Mouse (Mus musculus): Measurements from ENCODE around the gene Myo10. TPM values are rescaled to one million over a fixed set of nuclear protein-coding genes. Genes with fewer than 3 reads are reported as not detected.

Gene Myo10
- polyA plus RNA-seq, 1 experiment from 2014 or later = 42.0 TPM

DNA sequence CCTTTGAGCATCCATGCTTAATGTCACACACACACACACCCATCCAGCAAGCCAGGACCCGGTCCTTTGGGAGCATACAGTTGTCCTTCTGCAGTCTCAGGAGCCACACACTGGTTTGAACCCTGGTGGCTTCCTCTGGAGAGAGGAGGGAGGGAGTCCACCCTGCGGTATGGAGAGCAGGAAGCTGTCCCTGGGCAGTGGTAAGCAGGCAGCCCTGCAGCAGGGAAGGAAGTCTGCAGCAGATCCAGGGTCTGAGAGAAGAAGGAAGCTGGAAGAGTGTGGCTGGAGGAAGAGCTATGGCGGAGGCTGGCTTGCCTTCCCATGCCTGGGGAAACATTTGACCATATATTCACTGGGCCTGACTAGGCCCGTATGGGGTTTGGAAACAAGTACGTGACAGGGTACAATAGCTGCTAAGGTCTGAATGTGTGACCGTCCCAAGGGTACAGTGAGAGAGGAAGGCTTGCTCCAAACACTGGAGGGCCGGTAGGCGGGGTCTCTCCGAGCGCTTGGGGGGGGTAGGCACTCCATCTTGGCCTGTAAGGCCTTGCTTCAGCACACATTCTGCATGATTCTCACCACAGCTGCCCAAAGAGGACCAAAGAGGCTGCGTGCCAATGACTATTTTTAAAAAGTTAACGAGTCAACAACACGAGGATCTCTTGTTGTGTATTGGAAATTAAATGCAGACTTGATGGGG lies 142.5 kb downstream of the Myo10 start:
- H3K4me3 ChIP-seq = no peak overlapping the region
- H3K9ac ChIP-seq = no peak overlapping the region
- no peaks in the 10 kb centered on the region for H3K9me3 ChIP-seq (replicated peaks)
- 74% methylated on average over 13 of the region's 13 CpGs for WGBS
- H3K4me1 ChIP-seq = peaks cover 76% of the 10 kb centered on the region
- no peaks in the 10 kb centered on the region for H3K27me3 ChIP-seq
- H3K4me2 ChIP-seq (replicated peaks) = no peak overlapping the region
- ATAC-seq (ENCODE audit: low FRiP score) = no peak
- H3K27ac ChIP-seq = 0 out of 2 replicates have a peak overlapping the region, but pooled peaks have one; percentile 2
- H3K36me3 ChIP-seq = no peaks in the 10 kb centered on the region

DNA sequence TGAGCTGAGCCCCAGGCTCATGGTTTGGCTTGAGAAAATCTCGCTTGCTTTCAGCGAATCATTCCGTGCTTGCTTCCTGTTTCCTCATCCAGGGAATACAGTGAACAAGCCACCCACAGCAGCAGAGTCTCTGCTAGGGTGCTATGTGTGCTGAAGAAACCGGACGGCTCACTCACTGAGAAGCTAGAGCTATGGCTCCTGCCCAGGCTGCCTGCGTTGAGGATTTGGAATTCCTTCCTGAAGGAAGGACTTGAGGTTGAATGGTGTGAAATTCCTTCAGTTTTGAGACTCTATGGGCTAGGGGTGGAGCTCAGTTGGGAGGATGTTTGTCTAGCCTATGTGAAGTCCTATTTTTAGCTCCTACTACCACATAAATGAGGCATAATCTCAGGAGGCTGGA lies 145.5 kb downstream of the Myo10 start:
- H3K9me3 ChIP-seq (replicated peaks) = no peaks in the 10 kb centered on the region
- no peak overlapping the region for H3K4me3 ChIP-seq
- peaks cover 51% of the 10 kb centered on the region for H3K4me1 ChIP-seq
- WGBS = 63% methylated on average over 6 of the region's 6 CpGs
- no peak overlapping the region for H3K9ac ChIP-seq
- no peaks in the 10 kb centered on the region for H3K36me3 ChIP-seq
- no peak overlapping the region for H3K4me2 ChIP-seq (replicated peaks)
- no peak overlapping the region for H3K27ac ChIP-seq
- no peaks in the 10 kb centered on the region for H3K27me3 ChIP-seq
- no peak for ATAC-seq (ENCODE audit: low FRiP score)

DNA sequence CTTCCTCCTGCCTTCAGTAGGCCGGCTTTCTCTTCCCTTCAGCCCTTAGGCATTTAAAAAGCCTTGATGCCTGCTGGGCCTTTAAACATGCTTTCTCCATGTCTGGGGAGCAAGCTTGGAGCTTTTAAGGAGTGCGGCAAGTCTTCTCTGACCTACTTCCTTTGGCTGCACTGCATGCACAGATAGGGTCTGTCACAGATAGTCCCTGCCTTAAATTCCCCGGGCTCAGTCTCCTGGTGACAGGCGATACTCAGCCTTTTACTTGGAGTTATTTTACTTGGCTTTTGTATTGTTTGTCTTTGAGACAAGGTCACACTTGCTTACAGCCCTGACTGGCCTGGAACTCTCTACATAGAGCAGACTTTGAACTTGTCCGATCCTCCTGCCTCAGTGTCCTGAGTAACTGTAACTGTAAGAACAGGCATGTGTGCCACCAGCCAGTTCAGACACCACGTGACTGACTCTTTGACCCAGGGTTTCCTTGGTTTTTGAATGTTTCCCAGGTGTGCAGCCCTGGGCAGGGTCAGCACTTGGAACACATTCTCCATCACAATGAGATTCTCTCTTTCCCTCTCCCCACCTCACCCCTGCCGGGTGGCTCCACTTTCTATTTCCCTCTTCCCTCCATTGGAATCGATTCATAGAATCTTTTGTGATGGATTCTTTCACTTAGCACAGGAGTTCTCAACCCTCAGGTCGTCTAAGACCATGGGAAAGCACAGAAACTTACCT lies 147.4 kb downstream of the Myo10 start:
- Histone ChIP-seq H3K4me2 (replicated peaks) (no peak overlapping the region), H3K4me3 (no peak overlapping the region), H3K4me1 (peaks cover 44% of the 10 kb centered on the region), H3K27me3 (no peaks in the 10 kb centered on the region), H3K9me3 (replicated peaks) (no peaks in the 10 kb centered on the region), H3K9ac (no peak overlapping the region), H3K36me3 (no peaks in the 10 kb centered on the region), H3K27ac (no peak overlapping the region)
- WGBS = 54% methylated on average over 9 of the region's 9 CpGs
- ATAC-seq (ENCODE audit: low FRiP score) = no peak

DNA sequence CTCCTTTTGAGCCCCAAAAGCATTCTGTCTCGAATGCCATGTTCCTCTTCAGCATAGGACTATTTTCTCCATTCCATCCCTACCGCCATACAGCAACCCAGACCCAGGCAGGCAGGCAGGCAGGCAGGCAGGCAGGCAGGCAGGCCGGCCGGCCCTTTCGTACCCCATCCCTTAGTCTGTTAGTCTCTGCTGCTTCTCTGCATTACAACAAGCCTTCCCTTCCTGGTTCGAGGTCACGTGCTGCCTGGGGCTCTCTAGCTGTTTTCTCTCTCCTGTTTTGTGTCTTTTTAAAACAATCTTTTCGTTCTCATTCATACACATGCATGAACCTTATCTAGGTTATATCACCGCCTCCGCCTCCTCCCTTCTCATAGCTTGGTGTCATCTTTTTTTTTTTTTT lies 149.5 kb downstream of the Myo10 start:
- no peaks in the 10 kb centered on the region for H3K36me3 ChIP-seq
- H3K4me1 ChIP-seq = peaks cover 56% of the 10 kb centered on the region
- no peaks in the 10 kb centered on the region for H3K27me3 ChIP-seq
- 91% methylated on average over 10 of the region's 10 CpGs for WGBS
- H3K4me2 ChIP-seq (replicated peaks) = no peak overlapping the region
- H3K4me3 ChIP-seq = no peak overlapping the region
- ATAC-seq (ENCODE audit: low FRiP score) = no peak
- H3K9me3 ChIP-seq (replicated peaks) = no peaks in the 10 kb centered on the region
- no peak overlapping the region for H3K9ac ChIP-seq
- no peak overlapping the region for H3K27ac ChIP-seq

DNA sequence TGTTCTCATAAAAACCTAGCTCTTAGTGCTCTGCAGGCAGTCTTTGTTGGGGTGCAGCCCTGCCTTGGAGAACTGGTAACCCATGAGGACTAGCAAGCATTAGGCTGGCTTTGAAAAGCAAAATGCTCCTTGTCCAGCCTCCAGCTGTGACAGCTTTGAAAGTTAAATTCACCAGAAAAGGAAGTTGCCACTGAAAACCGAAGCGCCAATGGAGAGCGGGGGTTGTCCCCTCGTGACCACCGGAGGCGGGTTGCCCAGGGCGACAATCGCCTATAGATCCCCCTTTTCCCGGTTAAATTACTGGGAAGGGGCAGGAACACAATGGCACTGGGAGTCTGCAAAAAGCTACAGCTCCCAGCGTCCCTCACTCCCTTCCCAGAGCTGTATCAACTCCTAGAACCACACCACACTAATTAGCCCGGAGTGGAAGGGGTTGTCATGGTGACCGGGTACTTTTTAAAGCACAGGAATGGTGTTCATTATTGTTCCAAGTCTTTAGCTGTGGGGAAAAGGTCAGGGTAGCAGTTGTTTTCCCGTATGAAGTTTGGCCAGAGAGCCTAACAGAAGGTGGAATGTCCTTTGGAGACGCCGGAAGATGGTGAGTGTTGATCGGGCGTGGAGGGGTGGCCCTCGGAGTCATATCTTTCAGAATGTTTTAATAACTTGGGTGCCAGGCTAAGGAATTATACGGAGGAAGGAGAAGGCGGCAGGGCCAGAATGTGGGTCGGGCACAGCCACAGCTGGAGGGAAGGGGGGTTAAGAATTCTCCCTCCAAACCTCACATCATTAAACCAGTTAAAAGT lies 151.6 kb downstream of the Myo10 start:
- Histone ChIP-seq H3K27me3 (no peaks in the 10 kb centered on the region), H3K36me3 (peaks cover 13% of the 10 kb centered on the region), H3K9ac (peak overlapping the region; percentile 9; the same call in 1 of the 2 replicates), H3K27ac (peak overlapping the region; percentile 79), H3K4me3 (peak overlapping the region; percentile 31), H3K4me1 (peaks cover 46% of the 10 kb centered on the region), H3K4me2 (replicated peaks) (peak overlapping the region; percentile 49), H3K9me3 (replicated peaks) (no peaks in the 10 kb centered on the region)
- peak; percentile 91 for ATAC-seq (ENCODE audit: low FRiP score)
- 2% methylated on average over 21 of the region's 21 CpGs for WGBS

DNA sequence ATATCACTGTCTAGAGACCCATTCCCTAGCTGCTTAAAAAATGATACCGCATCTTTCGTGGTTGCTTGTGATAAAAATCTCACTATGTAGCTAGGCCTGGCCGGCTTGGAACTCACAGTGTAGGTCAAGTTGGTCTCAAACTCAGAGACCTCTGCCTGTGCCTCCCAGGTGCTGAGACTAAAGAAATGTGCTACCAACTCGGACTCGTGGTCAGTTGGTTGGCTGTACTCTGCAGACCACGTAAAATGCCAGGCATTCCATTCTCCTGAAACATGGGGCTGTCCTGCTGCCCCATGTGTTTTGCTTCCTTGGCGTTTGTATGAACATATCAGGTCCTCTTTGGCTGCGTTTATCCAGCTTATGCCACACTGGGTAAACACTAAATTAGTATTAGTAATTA lies 156.6 kb downstream of the Myo10 start:
- no peak overlapping the region for H3K9ac ChIP-seq
- no peak overlapping the region for H3K4me2 ChIP-seq (replicated peaks)
- H3K9me3 ChIP-seq (replicated peaks) = no peaks in the 10 kb centered on the region
- H3K4me1 ChIP-seq = peaks cover 35% of the 10 kb centered on the region
- ATAC-seq (ENCODE audit: low FRiP score) = no peak
- no peaks in the 10 kb centered on the region for H3K27me3 ChIP-seq
- no peak overlapping the region for H3K4me3 ChIP-seq
- WGBS = 68% methylated on average over 8 of the region's 8 CpGs
- H3K27ac ChIP-seq = no peak overlapping the region
- H3K36me3 ChIP-seq = peaks cover 56% of the 10 kb centered on the region

DNA sequence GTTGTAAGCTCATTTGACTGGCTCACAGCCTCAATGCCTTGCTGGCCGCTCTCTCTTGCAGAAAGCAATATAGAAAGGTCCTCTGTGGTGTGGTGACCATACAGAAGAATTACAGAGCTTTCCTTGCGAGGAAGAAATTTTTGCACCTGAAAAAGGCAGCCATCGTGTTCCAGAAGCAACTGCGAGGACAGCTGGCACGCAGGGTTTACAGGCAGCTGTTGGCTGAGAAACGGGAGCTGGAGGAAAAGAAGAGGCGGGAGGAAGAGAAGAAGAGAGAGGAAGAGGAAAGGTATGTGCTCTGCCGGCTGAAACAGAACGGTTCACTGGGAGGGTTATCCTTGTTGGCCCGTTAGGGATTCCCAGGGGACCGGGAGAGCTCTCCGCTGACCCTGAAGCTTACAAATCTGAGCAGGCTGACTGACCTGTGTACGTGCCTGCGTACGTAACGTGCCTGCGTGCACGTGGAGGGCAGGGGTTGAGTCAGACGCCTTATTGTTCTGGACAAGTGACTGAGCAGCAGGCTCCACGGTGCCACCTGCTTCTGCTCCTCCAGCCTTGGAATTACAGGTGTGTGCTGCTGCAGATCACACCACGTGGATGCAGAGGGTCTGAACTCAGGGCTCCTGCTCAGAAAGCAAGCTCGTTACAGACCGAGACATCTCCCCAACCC lies 157.3 kb downstream of the Myo10 start:
- 68% methylated on average over 23 of the region's 23 CpGs for WGBS
- Histone ChIP-seq H3K4me1 (peaks cover 28% of the 10 kb centered on the region), H3K9me3 (replicated peaks) (no peaks in the 10 kb centered on the region), H3K36me3 (peaks cover 63% of the 10 kb centered on the region), H3K9ac (no peak overlapping the region), H3K4me2 (replicated peaks) (no peak overlapping the region), H3K27ac (no peak overlapping the region), H3K27me3 (no peaks in the 10 kb centered on the region), H3K4me3 (no peak overlapping the region)
- no peak for ATAC-seq (ENCODE audit: low FRiP score)

DNA sequence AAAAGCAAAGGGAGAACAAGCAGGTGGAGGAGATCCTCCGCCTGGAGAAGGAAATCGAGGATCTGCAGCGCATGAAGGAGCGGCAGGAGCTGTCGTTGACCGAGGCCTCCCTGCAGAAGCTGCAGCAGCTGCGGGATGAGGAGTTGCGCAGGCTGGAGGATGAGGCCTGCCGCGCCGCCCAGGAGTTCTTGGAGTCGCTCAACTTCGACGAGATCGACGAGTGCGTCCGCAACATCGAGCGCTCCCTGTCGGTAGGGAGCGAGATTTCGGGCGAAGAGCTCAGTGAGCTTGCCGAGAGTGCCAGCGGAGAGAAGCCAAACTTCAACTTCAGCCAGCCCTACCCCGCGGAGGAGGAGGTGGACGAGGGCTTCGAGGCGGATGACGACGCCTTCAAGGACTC lies 158.7 kb downstream of the Myo10 start:
- no peak for ATAC-seq (ENCODE audit: low FRiP score)
- H3K27ac ChIP-seq = no peak overlapping the region
- H3K36me3 ChIP-seq = peaks cover 76% of the 10 kb centered on the region
- no peak overlapping the region for H3K4me3 ChIP-seq
- H3K9ac ChIP-seq = no peak overlapping the region
- 88% methylated on average over 33 of the region's 33 CpGs for WGBS
- H3K4me1 ChIP-seq = peaks cover 14% of the 10 kb centered on the region
- no peaks in the 10 kb centered on the region for H3K9me3 ChIP-seq (replicated peaks)
- no peaks in the 10 kb centered on the region for H3K27me3 ChIP-seq
- H3K4me2 ChIP-seq (replicated peaks) = no peak overlapping the region

DNA sequence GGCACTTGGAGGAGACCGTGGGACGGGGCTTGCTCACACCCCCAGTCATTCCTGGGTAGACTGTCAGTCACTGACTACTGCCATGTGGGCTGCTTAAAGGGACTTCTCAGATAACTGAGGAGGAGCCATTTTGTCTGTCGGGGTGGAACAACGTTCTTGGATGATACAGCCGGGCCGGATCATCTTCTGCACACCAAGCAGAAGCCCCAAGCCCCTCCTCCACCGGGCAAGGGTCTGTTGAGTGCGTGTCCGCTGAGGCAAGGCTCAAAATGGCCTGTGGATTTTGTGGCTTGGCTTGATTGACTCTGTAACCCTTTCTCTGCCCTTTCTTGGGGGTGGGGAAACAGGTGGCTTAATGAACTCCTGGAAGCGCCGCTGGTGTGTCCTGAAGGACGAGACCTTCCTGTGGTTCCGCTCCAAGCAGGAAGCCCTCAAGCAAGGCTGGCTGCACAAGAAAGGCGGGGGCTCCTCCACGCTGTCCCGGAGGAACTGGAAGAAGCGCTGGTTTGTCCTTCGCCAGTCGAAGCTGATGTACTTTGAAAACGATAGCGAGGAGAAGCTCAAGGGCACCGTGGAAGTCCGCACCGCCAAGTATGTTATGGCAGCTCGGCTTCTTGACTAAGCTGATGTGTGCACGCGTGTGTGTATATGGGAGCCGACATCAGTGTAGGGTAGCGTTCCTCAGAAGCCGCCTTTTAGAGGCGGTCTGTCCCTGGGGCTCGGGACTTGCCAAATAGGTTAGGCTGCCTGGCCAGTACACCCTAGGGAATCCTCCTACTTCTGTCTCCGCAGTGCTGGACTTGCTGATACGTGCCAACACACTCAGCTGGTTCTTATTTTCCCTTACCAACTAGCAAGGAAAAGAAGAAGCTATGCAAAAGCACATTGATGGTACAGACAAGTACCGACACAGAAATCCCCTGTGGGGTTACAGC lies 163.4 kb downstream of the Myo10 start:
- Histone ChIP-seq H3K36me3 (peaks cover 74% of the 10 kb centered on the region), H3K4me2 (replicated peaks) (no peak overlapping the region), H3K4me1 (peaks cover 4% of the 10 kb centered on the region; the same call in 1 of the 2 replicates), H3K9ac (no peak overlapping the region), H3K4me3 (no peak overlapping the region), H3K9me3 (replicated peaks) (no peaks in the 10 kb centered on the region), H3K27ac (no peak overlapping the region), H3K27me3 (no peaks in the 10 kb centered on the region)
- 91% methylated on average over 35 of the region's 35 CpGs for WGBS
- ATAC-seq (ENCODE audit: low FRiP score) = no peak

DNA sequence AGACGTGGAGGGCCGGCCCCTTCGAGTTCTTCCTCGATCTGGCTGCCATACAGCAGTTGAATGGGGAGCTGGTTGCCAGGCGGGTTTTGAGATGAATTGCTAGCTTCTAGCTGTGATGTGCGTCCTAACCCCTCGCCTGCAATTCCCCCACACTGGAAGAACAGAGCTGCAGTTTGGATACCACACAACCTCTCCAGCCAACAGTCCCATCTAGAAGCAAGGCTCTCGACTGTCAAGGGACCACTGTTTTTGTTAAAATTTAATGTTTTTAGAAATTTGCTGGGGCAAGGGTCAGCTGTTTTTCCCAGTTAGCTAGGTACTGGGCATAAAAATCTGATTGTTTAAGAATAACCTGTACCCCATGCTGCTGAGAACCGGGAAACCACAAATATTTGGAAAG lies 165.1 kb downstream of the Myo10 start:
- Histone ChIP-seq H3K27ac (peak overlapping the region; percentile 3; the same call in 1 of the 2 replicates), H3K36me3 (peaks cover 60% of the 10 kb centered on the region), H3K9ac (no peak overlapping the region), H3K4me3 (no peak overlapping the region), H3K4me1 (peaks cover 4% of the 10 kb centered on the region; the same call in 1 of the 2 replicates), H3K4me2 (replicated peaks) (no peak overlapping the region), H3K9me3 (replicated peaks) (no peaks in the 10 kb centered on the region), H3K27me3 (no peaks in the 10 kb centered on the region)
- WGBS = 57% methylated on average over 9 of the region's 9 CpGs
- no peak for ATAC-seq (ENCODE audit: low FRiP score)

DNA sequence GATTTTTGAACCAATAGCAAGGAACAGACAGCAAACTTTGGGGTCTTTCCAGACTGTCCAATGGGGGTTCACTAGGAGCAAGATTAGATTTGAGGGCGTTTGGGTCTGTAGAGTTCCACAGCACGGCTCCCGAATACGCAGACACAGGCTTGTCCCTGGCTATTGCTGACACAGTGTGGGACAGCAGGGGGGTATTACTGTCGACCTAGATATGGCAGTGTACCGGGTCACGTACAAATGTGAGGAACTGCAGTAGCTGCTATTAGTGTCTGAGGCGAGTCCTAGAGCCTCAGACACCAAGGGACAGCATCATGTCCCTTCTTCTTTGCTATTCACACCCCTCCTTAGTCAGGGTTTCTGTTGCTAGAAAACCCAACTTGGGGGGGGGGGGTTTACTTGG lies 165.6 kb downstream of the Myo10 start:
- WGBS = 83% methylated on average over 8 of the region's 8 CpGs
- ATAC-seq (ENCODE audit: low FRiP score) = no peak
- H3K27me3 ChIP-seq = no peaks in the 10 kb centered on the region

More for the DNA sequence above, 165.6 kb downstream of the Myo10 start:
- H3K9ac ChIP-seq = no peak overlapping the region
- H3K36me3 ChIP-seq = peaks cover 60% of the 10 kb centered on the region
- no peak overlapping the region for H3K4me2 ChIP-seq (replicated peaks)
- 0 out of 2 replicates have a peak overlapping the region, but pooled peaks have one; percentile 40 for H3K27ac ChIP-seq
- no peak overlapping the region for H3K4me3 ChIP-seq
- H3K4me1 ChIP-seq = peaks cover 4% of the 10 kb centered on the region; the same call in 1 of the 2 replicates
- no peaks in the 10 kb centered on the region for H3K9me3 ChIP-seq (replicated peaks)

All from hindbrain, embryonic 12.5 days (tissue).